Mouse (Mus musculus): Measurements from ENCODE around the gene Serpina16. TPM values are rescaled to one million over a fixed set of nuclear protein-coding genes. Genes with fewer than 3 reads are reported as not detected.

Gene Serpina16
- polyA plus RNA-seq, 1 experiment, result not detected

GRCm38 (mm10) chr12:103631203-103631612, 44.7 kb downstream of the Serpina16 start, which contains the start of gene Serpina10:
Serpina10 (minus strand) TSS chr12:103631444.
- no peaks in the 10 kb centered on the region for H3K4me1 ChIP-seq (ENCODE audit: control insufficient read depth, insufficient read depth, low read length)
- no peak within 1 kb of the TSS for H3K27ac ChIP-seq (ENCODE audit: insufficient read depth, low read length)
- H3K4me3 ChIP-seq (replicated peaks; ENCODE audit: insufficient read depth, low read depth, low read length), result no peak within 1 kb of the TSS
- TF ChIP-seq POLR2A (IDR thresholded peaks at IDR 0.05; ENCODE audit: borderline replicate concordance, insufficient read depth, low read length) (no peak), CTCF (IDR thresholded peaks at IDR 0.05; ENCODE audit: borderline replicate concordance, insufficient read depth, low read depth, low read length) (no peak)
- H3K27me3 ChIP-seq (ENCODE audit: control insufficient read depth, insufficient read depth, low read length), result no peaks in the 10 kb centered on the region; the same call in 1 of the 2 replicates
- no peak for DNase-seq
- WGBS, result 69% methylated on average over 3 of the region's 3 CpGs

Other genes starting within 250 kb of the Serpina16 start
- 82.1 and 99.0 TPM in 2 replicates for gene Ifi27, start 241.9 kb downstream of the Serpina16 start, polyA plus RNA-seq (2012; rRNA removed)
- gene Ifi27l2a, start 232.5 kb downstream of the Serpina16 start, polyA plus RNA-seq (2012; rRNA removed), result 8.7 and 9.6 TPM in 2 replicates
- gene Ifi27l2b, start 218.9 kb downstream of the Serpina16 start, polyA plus RNA-seq (2012; rRNA removed), result not detected in 2 replicates
- gene Ppp4r4, start 143.9 kb downstream of the Serpina16 start, polyA plus RNA-seq (2012; rRNA removed), result 21.9 and 22.3 TPM in 2 replicates
- gene Serpina10, start 44.7 kb downstream of the Serpina16 start, polyA plus RNA-seq (2012; rRNA removed), result not detected in 2 replicates
- gene Serpina6, start 18.9 kb downstream of the Serpina16 start, polyA plus RNA-seq (2012; rRNA removed), result not detected in 2 replicates
- gene Serpina1f, start 19.4 kb upstream of the Serpina16 start, polyA plus RNA-seq (2012; rRNA removed), result not detected in 2 replicates
- gene Serpina1d, start 97.5 kb upstream of the Serpina16 start, polyA plus RNA-seq (2012; rRNA removed), result not detected in 2 replicates
- gene Serpina1b, start 154.2 kb upstream of the Serpina16 start, polyA plus RNA-seq (2012; rRNA removed), result not detected in 2 replicates
- not detected in 2 replicates for gene Serpina1a, start 187.4 kb upstream of the Serpina16 start, polyA plus RNA-seq (2012; rRNA removed)
- not detected in 2 replicates for gene Serpina1c, start 228.7 kb upstream of the Serpina16 start, polyA plus RNA-seq (2012; rRNA removed)

Measured in cerebellum, adult 2 months (tissue).